In the genomic region with DNA sequence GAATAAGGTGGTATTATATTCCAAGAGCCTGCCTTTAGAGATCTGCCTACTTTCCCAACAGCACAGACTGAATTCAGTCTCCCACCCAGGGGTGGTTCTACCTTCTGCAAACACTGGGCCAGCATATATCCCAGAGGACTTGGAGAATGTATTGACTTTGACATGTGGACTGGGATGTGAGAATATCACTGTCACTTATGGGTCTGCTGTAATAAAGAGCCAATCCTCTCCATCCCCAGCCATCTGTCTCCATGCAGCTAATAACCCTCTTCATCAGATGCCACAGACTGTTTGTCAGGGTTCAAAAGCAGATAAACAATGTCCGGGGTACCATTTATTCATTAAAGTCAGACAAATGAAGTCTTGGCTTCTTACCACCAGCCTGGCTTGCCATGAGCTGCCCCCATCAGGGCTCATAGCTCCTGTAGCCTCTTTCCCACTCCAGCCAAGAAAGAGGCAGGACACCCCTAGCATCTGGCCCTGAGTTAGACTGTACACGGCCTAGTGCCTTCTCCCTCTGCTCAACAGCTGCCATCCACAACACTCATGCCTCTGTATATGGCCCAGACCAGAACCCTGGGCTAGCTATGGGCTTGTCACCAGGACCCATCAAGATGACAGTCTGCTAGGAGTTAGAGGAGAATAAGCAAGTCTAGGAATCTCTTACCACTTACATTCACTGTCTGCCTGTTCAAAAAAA, we compare ENCODE assay signal across 15 mouse cellular contexts.
DNase-seq lines count a peak whose midpoint lies in the region; ATAC-seq and TF ChIP-seq lines count a peak whose summit lies in the region.
"Had no signal": no experiment of that assay in that cellular context is flagged by ENCODE, and none has a peak within 500 bp of the region (broad histone marks: within the 10 kb centered on the region; RNA-seq: fewer than 3 reads in every experiment).

No protein-coding gene starts in this region.

- peak; percentile 35 to 51 for DNase-seq in cerebellum, postnatal 10 days
- DNase-seq in cerebellum, adult 2 months: no peak
- DNase-seq in kidney, postnatal 0 days (ENCODE audit: low spot score): peak; percentile 2
- DNase-seq in kidney, postnatal 14 days: no peak
- DNase-seq in midbrain, postnatal 0 days (ENCODE audit: low spot score): peak; percentile 47
- no peak for DNase-seq in midbrain, embryonic 14.5 days
- no peak for DNase-seq in frontal cortex, postnatal 14 days (ENCODE audit: low spot score in 2 of 2)
- DNase-seq: cerebellum, adult 9-11 months had no signal

- 29% methylated on average over 2 of the region's 2 CpGs for WGBS in cerebellum, adult 2 months
- WGBS in kidney, postnatal 0 days: 87% methylated on average over 2 of the region's 2 CpGs
- WGBS in midbrain, postnatal 0 days: 69% methylated on average over 2 of the region's 2 CpGs
- 75% methylated on average over 2 of the region's 2 CpGs for WGBS in midbrain, embryonic 14.5 days
- WGBS in neural tube, embryonic 15.5 days: 57% methylated on average over 2 of the region's 2 CpGs

- H3K27me3 ChIP-seq in cerebellum, adult 2 months (ENCODE audit: control insufficient read depth, insufficient read depth, low read length): no peaks in the 10 kb centered on the region
- no peaks in the 10 kb centered on the region for H3K27me3 ChIP-seq in kidney, postnatal 0 days (ENCODE audit: insufficient read depth, low read length)
- no peaks in the 10 kb centered on the region for H3K27me3 ChIP-seq in midbrain, postnatal 0 days (ENCODE audit: insufficient read depth, low read length)
- no peaks in the 10 kb centered on the region for H3K27me3 ChIP-seq in midbrain, embryonic 14.5 days (ENCODE audit: control insufficient read depth, insufficient read depth, low read length)
- no peaks in the 10 kb centered on the region for H3K27me3 ChIP-seq in neural tube, embryonic 15.5 days (replicated peaks)
- H3K27me3 ChIP-seq: lung, embryonic 15.5 days; Patski had no signal

- no peak for TF ChIP-seq POLR2A in cerebellum, adult 2 months (IDR thresholded peaks at IDR 0.05; ENCODE audit: borderline replicate concordance, insufficient read depth, low read length)

- no peak for TF ChIP-seq CTCF in cerebellum, adult 2 months (IDR thresholded peaks at IDR 0.05; ENCODE audit: borderline replicate concordance, insufficient read depth, low read depth, low read length)
- no peak for TF ChIP-seq CTCF in kidney, postnatal 0 days (IDR thresholded peaks at IDR 0.05; ENCODE audit: low read depth)
- no peak for TF ChIP-seq CTCF in midbrain, postnatal 0 days (IDR thresholded peaks at IDR 0.05)

- H3K27ac ChIP-seq in cerebellum, adult 2 months (ENCODE audit: insufficient read depth, low read length): no peak overlapping the region
- no peak overlapping the region for H3K27ac ChIP-seq in kidney, postnatal 0 days
- no peak overlapping the region for H3K27ac ChIP-seq in midbrain, postnatal 0 days (ENCODE audit: low read depth, low read length)
- H3K27ac ChIP-seq in midbrain, embryonic 14.5 days (replicated peaks; ENCODE audit: low read depth, low read length): no peak overlapping the region
- peak overlapping the region; percentile 46 for H3K27ac ChIP-seq in neural tube, embryonic 15.5 days (replicated peaks)
- H3K27ac ChIP-seq: liver, embryonic 14.5 days; lung, embryonic 15.5 days; macrophage had no signal

- H3K4me1 ChIP-seq in cerebellum, adult 2 months (ENCODE audit: control insufficient read depth, insufficient read depth, low read length): peaks cover 27% of the 10 kb centered on the region
- H3K4me1 ChIP-seq in kidney, postnatal 0 days (replicated peaks; ENCODE audit: insufficient read depth, low read length): no peaks in the 10 kb centered on the region
- H3K4me1 ChIP-seq in midbrain, postnatal 0 days (ENCODE audit: insufficient read depth, low read length): no peaks in the 10 kb centered on the region
- no peaks in the 10 kb centered on the region for H3K4me1 ChIP-seq in midbrain, embryonic 14.5 days (ENCODE audit: control insufficient read depth, insufficient read depth, low read length)
- H3K4me1 ChIP-seq in neural tube, embryonic 15.5 days: peaks cover 39% of the 10 kb centered on the region
- H3K4me1 ChIP-seq: lung, embryonic 15.5 days had no signal

- no peak for ATAC-seq in kidney, postnatal 0 days (replicated peaks; ENCODE audit: low FRiP score, low read depth)
- ATAC-seq in midbrain, postnatal 0 days (ENCODE audit: low FRiP score): no peak
- ATAC-seq in midbrain, embryonic 14.5 days (ENCODE audit: low FRiP score, low TSS enrichment): no peak
- ATAC-seq in neural tube, embryonic 15.5 days (ENCODE audit: low FRiP score): 0 out of 2 replicates have a peak, but pooled peaks have one; percentile 39
- ATAC-seq: CD4-positive, CD25-positive, alpha-beta regulatory T cell, adult 4 months had no signal

- no peak overlapping the region for H3K9ac ChIP-seq in kidney, postnatal 0 days (ENCODE audit: low read depth, low read length)
- H3K9ac ChIP-seq in midbrain, postnatal 0 days (replicated peaks; ENCODE audit: low read length, poor library complexity, severe bottlenecking): no peak overlapping the region
- H3K9ac ChIP-seq in midbrain, embryonic 14.5 days (replicated peaks; ENCODE audit: low read length): no peak overlapping the region
- H3K9ac ChIP-seq in neural tube, embryonic 15.5 days (replicated peaks): no peak overlapping the region
- H3K9ac ChIP-seq: liver, embryonic 14.5 days; lung, embryonic 15.5 days had no signal

- no peak overlapping the region for H3K4me3 ChIP-seq in cerebellum, adult 2 months (replicated peaks; ENCODE audit: insufficient read depth, low read depth, low read length)
- H3K4me3 ChIP-seq in kidney, postnatal 0 days (replicated peaks; ENCODE audit: low read depth, low read length): no peak overlapping the region
- H3K4me3 ChIP-seq in midbrain, postnatal 0 days (ENCODE audit: low read depth, low read length): no peak overlapping the region
- no peak overlapping the region for H3K4me3 ChIP-seq in midbrain, embryonic 14.5 days (replicated peaks; ENCODE audit: low read depth, low read length)
- H3K4me3 ChIP-seq in neural tube, embryonic 15.5 days (replicated peaks): no peak overlapping the region
- H3K4me3 ChIP-seq: lung, embryonic 15.5 days had no signal

- H3K9me3 ChIP-seq in kidney, postnatal 0 days (replicated peaks; ENCODE audit: low read length): no peaks in the 10 kb centered on the region
- no peaks in the 10 kb centered on the region for H3K9me3 ChIP-seq in midbrain, postnatal 0 days (ENCODE audit: low read length)
- no peaks in the 10 kb centered on the region for H3K9me3 ChIP-seq in midbrain, embryonic 14.5 days (ENCODE audit: control insufficient read depth, low read length)
- no peaks in the 10 kb centered on the region for H3K9me3 ChIP-seq in neural tube, embryonic 15.5 days (replicated peaks)
- H3K9me3 ChIP-seq: lung, embryonic 15.5 days had no signal

- H3K36me3 ChIP-seq in kidney, postnatal 0 days (ENCODE audit: insufficient read depth, low read length): no peaks in the 10 kb centered on the region
- H3K36me3 ChIP-seq in midbrain, postnatal 0 days (ENCODE audit: insufficient read depth, low read length): no peaks in the 10 kb centered on the region
- no peaks in the 10 kb centered on the region for H3K36me3 ChIP-seq in midbrain, embryonic 14.5 days (ENCODE audit: control insufficient read depth, insufficient read depth, low read length)
- no peaks in the 10 kb centered on the region for H3K36me3 ChIP-seq in neural tube, embryonic 15.5 days
- H3K36me3 ChIP-seq: lung, embryonic 15.5 days had no signal

- H3K4me2 ChIP-seq in kidney, postnatal 0 days (ENCODE audit: low read length): no peak overlapping the region
- H3K4me2 ChIP-seq in midbrain, postnatal 0 days (ENCODE audit: low read depth, low read length, poor library complexity, severe bottlenecking): no peak overlapping the region
- no peak overlapping the region for H3K4me2 ChIP-seq in midbrain, embryonic 14.5 days (ENCODE audit: low read length)
- H3K4me2 ChIP-seq in neural tube, embryonic 15.5 days: no peak overlapping the region
- H3K4me2 ChIP-seq: heart, embryonic 11.5 days; lung, embryonic 15.5 days had no signal

Comparison
In these comparisons a context has a peak if more than half of its experiments do, and no peak if none do; other contexts are left out.
1. DNase-seq: peak in cerebellum, postnatal 10 days (2 of 2), kidney, postnatal 0 days (single experiment) and midbrain, postnatal 0 days (single experiment); none in cerebellum, adult 2 months (0 of 2), kidney, postnatal 14 days (single experiment), midbrain, embryonic 14.5 days (single experiment) and frontal cortex, postnatal 14 days (0 of 2).